Mouse (Mus musculus): Measurements from ENCODE around the gene Dsp.

DNA sequence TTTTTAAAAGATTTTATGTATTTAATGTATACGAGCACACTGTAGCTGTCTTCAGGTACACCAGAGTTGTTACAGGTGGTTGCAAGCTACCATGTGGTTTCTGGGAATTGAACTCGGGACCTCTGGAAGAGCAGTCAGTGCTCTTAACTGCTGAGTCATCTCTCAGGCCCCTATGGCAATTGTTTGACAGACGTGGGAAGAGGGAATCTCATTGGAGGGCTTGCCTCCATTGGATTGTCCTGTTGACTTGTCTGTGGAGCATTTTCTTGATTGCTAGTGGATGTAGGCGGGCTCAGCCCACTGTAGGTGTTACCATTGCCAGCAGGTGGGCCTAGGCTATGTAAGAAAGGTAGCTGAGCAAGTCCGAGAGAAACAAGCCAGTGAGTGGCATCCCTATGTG lies 83.6 kb downstream of the Dsp start:
- TF ChIP-seq CTCF (IDR thresholded peaks at IDR 0.05; ENCODE audit: borderline replicate concordance, insufficient read depth, low read depth, low read length), result no peak
- no peak for TF ChIP-seq POLR2A (IDR thresholded peaks at IDR 0.05; ENCODE audit: borderline replicate concordance, insufficient read depth, low read length)

All from cerebellum, adult 2 months (tissue).